8 mouse cellular contexts compared by ENCODE assay signal in the genomic region with DNA sequence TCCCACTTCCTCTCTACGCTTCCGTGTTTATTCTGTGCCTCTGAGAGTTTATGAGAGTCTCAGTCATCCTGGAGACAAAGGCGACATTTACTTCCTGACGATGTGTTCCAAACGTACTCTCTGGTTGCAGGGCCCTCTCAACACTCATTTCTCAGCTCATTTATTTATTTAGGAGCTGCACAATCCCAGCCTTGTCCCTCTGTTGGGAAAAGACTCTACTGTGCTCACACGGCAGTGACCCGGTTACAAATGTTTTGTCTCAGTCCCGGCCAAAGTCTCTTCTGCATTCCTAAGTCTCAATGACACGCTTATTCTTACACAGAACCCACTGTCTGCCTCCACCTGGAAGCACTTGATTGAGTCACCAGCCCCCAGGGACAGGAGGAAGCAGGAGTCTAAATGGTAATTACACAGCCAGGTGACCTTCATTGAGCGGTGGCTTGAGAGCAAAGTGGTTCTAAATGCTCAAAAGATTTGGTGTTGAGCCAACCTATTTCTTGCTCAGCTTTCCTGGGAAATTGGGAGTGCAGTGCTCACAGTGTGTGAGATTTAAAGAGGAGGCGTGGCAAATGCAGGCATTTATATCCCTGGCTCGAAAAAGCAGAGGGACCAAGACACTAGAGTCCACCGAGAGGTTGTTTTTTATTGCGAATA.
DNase-seq lines count a peak whose midpoint lies in the region; ATAC-seq and TF ChIP-seq lines count a peak whose summit lies in the region.

No protein-coding gene starts in this region.

- no peaks in the 10 kb centered on the region for H3K27me3 ChIP-seq in hindbrain, embryonic 12.5 days
- no peaks in the 10 kb centered on the region for H3K27me3 ChIP-seq in liver, embryonic 16.5 days (ENCODE audit: control insufficient read depth, insufficient read depth, low read depth, low read length)
- H3K27me3 ChIP-seq in stomach, postnatal 0 days (ENCODE audit: control insufficient read depth, insufficient read depth, low read length), result no peaks in the 10 kb centered on the region

- no peaks in the 10 kb centered on the region for H3K36me3 ChIP-seq in hindbrain, embryonic 12.5 days
- H3K36me3 ChIP-seq in liver, embryonic 16.5 days (ENCODE audit: control insufficient read depth, insufficient read depth), result no peaks in the 10 kb centered on the region
- H3K36me3 ChIP-seq in stomach, postnatal 0 days (ENCODE audit: control insufficient read depth, insufficient read depth, low read length), result no peaks in the 10 kb centered on the region

- no peak overlapping the region for H3K9ac ChIP-seq in hindbrain, embryonic 12.5 days
- H3K9ac ChIP-seq in liver, embryonic 16.5 days (ENCODE audit: low read depth, low read length), result peak overlapping the region; percentile 1; the same call in 1 of the 2 replicates
- no peak overlapping the region for H3K9ac ChIP-seq in stomach, postnatal 0 days (ENCODE audit: low read length)

- no peak for TF ChIP-seq EP300 in stomach, postnatal 0 days (optimal IDR thresholded peaks at IDR 0.05)

- no peaks in the 10 kb centered on the region for H3K9me3 ChIP-seq in hindbrain, embryonic 12.5 days (replicated peaks)
- no peaks in the 10 kb centered on the region for H3K9me3 ChIP-seq in liver, embryonic 16.5 days (replicated peaks; ENCODE audit: control insufficient read depth, low read length)
- H3K9me3 ChIP-seq in stomach, postnatal 0 days (ENCODE audit: control insufficient read depth, low read length), result no peaks in the 10 kb centered on the region

- H3K4me1 ChIP-seq in hindbrain, embryonic 12.5 days, result peaks cover 14% of the 10 kb centered on the region
- H3K4me1 ChIP-seq in liver, embryonic 16.5 days (ENCODE audit: control insufficient read depth, low read depth, low read length), result peaks cover 54% of the 10 kb centered on the region
- H3K4me1 ChIP-seq in stomach, postnatal 0 days (replicated peaks; ENCODE audit: control insufficient read depth, insufficient read depth), result no peaks in the 10 kb centered on the region

- 57% methylated on average over 14 of the region's 14 CpGs for WGBS in hindbrain, embryonic 12.5 days
- WGBS in liver, embryonic 16.5 days (ENCODE audit: insufficient replicate concordance), result 51% methylated on average over 14 of the region's 14 CpGs
- 28% methylated on average over 14 of the region's 14 CpGs for WGBS in stomach, postnatal 0 days

- peak overlapping the region; percentile 35; the same call in 1 of the 2 replicates for H3K27ac ChIP-seq in hindbrain, embryonic 12.5 days
- H3K27ac ChIP-seq in liver, embryonic 16.5 days (ENCODE audit: low read length), result peak overlapping the region; percentile 92
- H3K27ac ChIP-seq in stomach, postnatal 0 days (replicated peaks), result peak overlapping the region; percentile 56; the same call in 1 of the 2 replicates

- 0 out of 2 replicates have a peak, but pooled peaks have one; percentile 55 for ATAC-seq in hindbrain, embryonic 12.5 days (ENCODE audit: low FRiP score)
- no peak for ATAC-seq in liver, embryonic 16.5 days (ENCODE audit: low read depth)
- peak; percentile 53; the same call in 1 of the 2 replicates for ATAC-seq in stomach, postnatal 0 days (ENCODE audit: low FRiP score, low TSS enrichment)

- no peak overlapping the region; the same call in 1 of the 2 replicates for H3K4me2 ChIP-seq in hindbrain, embryonic 12.5 days (replicated peaks)
- H3K4me2 ChIP-seq in liver, embryonic 16.5 days (ENCODE audit: low read depth, low read length), result peak overlapping the region; percentile 48
- no peak overlapping the region for H3K4me2 ChIP-seq in stomach, postnatal 0 days (replicated peaks; ENCODE audit: low read depth)

- no peak overlapping the region for H3K4me3 ChIP-seq in hindbrain, embryonic 12.5 days
- no peak overlapping the region for H3K4me3 ChIP-seq in liver, embryonic 16.5 days (ENCODE audit: low read depth, low read length)
- H3K4me3 ChIP-seq in stomach, postnatal 0 days (ENCODE audit: low read depth, low read length), result no peak overlapping the region

- no peak for TF ChIP-seq CTCF in stomach, postnatal 0 days (IDR thresholded peaks at IDR 0.05; ENCODE audit: low read depth)

- peak; percentile 43 for DNase-seq in kidney, adult 11 months
- no peak for DNase-seq in kidney, postnatal 36 days
- DNase-seq in embryo, embryonic 9.5 days (ENCODE audit: extremely low spot score), result peak; percentile 16
- DNase-seq in stomach, postnatal 0 days (ENCODE audit: low spot score), result no peak
- DNase-seq in adrenal gland, postnatal 4 days (ENCODE audit: low spot score in 2 of 2), result no peak
- no peak for DNase-seq in spleen, postnatal 36 days (ENCODE audit: low spot score in 2 of 2)

Comparison
In these comparisons a context has a peak if more than half of its experiments do, and no peak if none do; other contexts are left out.
1. DNase-seq: peak in kidney, adult 11 months (single experiment) and embryo, embryonic 9.5 days (single experiment); none in kidney, postnatal 36 days (0 of 2), stomach, postnatal 0 days (single experiment), adrenal gland, postnatal 4 days (0 of 2) and spleen, postnatal 36 days (0 of 2).
2. H3K27ac ChIP-seq: peak in every context shown above with its lines; median percentile 92 in liver, embryonic 16.5 days; 56 in stomach, postnatal 0 days; 35 in hindbrain, embryonic 12.5 days.